Mouse (Mus musculus) c-Kit-positive CD71-negative TER-119-negative erythroid progenitor cells, embryonic 14.5 days (primary cell): Measurements from ENCODE around the gene Mmp25.

Experiments
- DNase-seq: peaks from one replicate; pipeline ENCODE4 v3.0.0-alpha.2; 2013; ENCODE audit warnings: low read depth

Gene Mmp25

GRCm38 (mm10) chr17:23644613-23645495 lies at the start of gene Mmp25:
TSS of gene Mmp25 (minus strand) at chr17:23645277.
- no peak for DNase-seq

DNA sequence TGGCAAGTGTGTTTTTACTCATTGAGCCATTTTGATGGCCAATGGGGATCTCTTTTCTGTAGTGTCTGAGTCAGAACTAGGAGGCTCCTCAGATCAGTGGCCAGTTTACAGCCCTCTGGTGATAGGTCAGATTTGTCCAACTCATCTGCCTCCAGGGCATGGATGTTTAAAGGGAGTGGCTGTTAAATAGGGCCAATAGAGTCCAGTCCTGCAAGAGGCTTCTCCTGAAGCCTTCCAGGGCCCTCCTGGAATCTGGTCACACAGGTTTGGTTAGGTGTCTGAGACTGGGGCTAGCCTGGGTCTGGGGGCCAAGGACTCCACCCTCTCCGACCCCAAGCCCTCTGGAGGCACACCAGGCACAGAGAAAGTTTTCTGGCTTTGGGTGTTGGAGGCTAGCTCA lies 49.4 kb upstream of the Mmp25 start:
- no peak for DNase-seq

DNA sequence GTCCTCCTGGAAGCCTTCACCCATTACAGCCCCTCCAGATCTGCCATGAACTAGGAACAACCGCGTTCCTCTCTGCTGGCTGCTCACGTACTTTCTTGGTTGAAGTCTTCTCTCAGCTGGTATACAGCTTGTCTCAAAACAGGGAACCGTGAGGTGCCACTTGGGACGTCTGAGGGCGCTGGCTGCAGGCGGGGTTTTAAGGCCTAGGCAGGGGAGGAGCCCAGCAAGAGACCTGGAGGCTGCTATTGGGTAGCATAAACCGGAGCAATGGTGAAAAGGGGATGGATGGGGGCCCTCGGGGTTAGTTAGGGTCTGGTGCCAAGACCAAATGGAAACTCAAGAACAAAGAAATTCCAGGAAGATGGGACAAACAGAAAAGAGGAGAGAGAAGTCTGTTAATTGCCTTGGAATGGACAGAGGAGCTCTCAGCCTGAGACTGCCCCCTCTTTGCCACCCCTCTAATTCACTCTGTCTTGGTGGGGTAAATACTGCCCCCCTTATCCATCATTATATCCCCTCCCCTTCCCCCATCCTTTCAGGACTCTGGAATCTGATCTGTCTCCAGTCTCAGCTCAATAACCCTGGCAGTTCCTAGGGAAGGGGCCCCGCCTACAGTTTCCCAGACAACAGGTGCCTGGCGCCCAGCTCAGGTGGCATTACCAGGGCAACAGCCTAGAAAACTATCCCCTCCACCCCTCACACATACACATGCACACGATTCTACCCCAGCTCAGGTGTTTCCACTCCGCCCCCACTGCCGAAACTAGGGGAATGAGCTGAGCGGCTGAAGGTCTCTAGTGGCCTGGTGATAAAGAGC lies 39.0 kb upstream of the Mmp25 start, which contains the start of gene Cldn9:
Gene Cldn9 (minus strand): TSS at position 171 of the 817 bp plus-strand sequence.
- no peak for DNase-seq

DNA sequence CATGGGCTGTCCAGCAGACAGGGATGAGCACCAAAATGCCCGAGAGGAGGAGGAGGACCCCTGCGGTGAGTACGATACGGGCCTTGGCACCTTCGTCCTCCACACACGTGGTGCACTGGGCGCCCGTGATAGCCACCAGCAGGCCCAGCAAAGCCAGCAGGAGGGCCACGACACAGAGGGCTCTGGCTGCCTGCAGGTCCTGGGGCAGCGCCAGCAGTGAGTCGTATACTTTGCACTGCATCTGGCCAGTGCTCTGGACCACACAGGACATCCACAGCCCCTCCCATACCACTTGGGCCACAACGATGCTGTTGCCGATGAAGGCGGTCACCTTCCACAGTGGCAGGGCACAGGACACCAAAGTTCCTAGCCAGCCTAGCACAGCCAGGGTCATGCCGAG lies 38.1 kb upstream of the Mmp25 start:
- DNase-seq, result no peak

- no peak for DNase-seq
Observed at GRCm38 (mm10) chr17:23682530-23682929, 37.5 kb upstream of the Mmp25 start.

- no peak for DNase-seq
Observed at GRCm38 (mm10) chr17:23682092-23682491, 37.0 kb upstream of the Mmp25 start.

GRCm38 (mm10) chr17:23681086-23681485 lies 36.0 kb upstream of the Mmp25 start:
- DNase-seq, result no peak

DNA sequence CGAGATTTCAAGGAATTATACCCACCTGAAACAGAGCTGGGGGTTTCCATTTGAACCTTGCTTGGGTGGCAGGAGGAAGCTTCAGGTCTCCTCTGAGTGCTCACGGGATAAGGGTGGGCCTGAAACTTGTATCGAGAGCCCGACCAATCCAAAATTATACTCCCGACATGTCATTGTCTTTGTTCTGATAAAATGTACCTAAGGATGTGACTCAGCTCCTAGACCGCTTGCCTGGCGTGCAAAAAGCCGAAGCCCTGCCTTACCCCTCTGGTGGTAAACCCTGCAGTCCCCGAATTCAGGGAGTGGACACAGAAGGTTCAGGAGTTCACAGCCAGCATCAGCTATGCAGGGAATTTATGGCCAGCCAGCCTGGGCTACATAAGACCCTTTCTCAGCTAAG lies 35.3 kb upstream of the Mmp25 start:
- no peak for DNase-seq

- DNase-seq, result no peak
Observed at GRCm38 (mm10) chr17:23679127-23679835, 34.2 kb upstream of the Mmp25 start, which contains the start of gene Cldn6. TSS of gene Cldn6 (plus strand) at chr17:23679249.

DNA sequence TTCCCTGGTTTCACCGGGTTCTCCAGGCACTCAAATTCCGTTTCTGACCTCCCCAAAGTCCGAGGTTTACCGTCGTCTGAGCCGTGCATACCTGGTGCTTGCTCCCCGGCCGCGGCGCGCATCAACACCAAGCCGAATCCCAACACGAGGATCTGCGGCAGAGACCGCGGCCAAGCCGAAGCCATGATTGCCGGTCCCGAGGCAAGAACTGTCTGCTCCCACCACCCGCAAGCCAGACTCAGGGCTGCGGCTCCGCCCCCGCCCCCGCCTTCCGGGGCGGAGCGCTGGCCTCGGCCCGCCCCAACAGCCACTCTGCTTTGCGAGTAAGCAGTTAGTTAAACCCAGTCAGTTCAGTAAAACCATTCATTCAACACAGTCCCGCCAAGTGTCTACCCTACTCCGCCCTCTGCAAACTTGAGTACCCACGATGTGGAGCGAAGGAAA lies 32.2 kb upstream of the Mmp25 start, which contains the start of gene Tnfrsf12a:
Gene Tnfrsf12a (minus strand): TSS at position 233 of the 444 bp plus-strand sequence.
- peak; percentile 82 for DNase-seq

DNA sequence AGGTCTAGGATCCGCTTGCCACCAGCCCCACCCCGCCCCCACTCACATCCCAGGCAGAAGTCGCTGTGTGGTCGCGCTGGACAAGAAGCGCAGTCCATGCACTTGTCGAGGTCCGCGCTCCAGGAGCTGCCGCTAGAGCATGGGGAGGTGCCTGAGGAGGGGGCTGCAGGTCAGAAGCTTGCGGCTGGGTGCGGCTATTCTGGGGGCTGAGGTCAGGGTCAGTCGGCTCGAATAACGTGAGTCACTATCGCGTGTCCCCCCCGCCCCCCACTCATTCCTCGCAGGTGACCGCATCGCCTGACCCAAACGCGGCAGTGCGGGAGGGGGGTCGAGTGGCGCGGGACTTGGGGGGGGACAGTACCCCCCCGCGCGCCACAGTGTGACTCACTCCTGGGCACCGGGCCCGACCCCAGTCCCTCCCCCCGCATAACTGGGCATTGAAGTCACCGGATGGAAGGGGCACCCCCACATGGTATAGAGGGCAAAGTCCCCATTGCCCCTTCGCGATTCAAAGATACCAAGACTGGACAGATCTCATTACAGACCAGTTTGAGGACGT lies 31.5 kb upstream of the Mmp25 start:
- DNase-seq, result no peak

- DNase-seq, result peak; percentile 75
Observed at GRCm38 (mm10) chr17:23675564-23676281, 30.6 kb upstream of the Mmp25 start.

- no peak for DNase-seq
Observed at GRCm38 (mm10) chr17:23675127-23675526, 30.1 kb upstream of the Mmp25 start.

DNA sequence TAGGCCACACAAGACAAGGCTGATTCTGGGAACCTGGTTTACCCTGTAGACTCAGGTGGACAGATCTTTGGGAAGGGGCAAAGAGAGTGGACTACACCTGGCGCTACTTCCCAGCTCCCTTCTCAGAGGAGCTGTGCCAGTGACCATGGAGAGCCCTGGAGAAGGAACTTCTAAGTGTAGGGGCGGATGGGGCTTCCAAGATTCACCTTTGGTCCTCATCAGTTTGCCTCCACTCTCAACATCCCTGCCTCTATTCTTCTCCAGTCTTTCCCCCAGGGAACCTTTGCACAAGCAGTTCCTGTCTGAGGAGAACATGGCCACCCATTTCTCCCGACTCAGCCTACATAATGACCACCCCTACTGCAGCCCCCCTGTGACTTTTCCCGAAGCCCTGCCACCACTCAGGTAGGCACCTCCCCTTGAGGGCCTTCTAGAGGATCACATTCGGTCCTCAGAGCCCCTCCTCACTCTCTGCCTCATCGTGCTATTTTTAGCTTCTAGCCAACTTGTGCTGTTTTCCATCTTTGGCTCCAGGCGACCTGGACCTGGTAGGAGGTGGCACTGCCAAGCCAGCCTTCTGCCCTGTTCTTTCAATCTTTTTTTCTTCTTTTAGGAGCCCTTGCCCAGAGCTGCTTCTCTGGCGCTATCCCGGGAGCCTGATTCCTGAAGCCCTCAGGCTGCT lies 29.3 kb upstream of the Mmp25 start:
- DNase-seq, result no peak

DNA sequence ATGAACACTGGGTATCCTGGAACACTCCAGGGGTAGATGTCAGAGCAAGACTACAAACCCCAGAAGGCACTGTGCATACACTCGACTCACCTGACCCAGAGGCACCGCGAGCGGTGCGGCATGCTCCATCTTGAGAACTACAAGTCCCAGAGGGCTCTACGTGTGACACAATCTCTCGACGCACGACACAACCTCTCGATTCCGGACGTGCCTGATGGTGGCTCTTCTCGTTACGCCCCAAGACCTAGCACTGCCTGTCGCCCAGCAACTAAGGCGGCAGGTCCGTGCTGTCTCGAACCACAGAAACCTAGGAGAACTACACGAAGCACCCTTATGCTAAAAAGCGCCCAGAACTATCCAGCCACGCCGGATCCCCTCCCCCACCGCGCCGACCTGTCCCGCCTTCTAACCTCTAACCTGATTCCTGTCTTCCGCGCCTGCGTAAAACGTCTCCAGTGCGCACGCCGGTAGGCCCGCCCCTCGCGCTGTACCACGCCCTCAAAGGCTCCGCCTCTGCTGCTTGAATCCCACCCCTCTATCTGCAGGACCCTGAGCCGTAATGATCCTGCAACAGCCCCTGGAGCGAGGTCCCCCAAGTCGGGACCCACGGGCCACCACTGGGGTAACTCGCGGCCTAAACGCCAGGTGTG lies 28.5 kb upstream of the Mmp25 start, which contains the start of the genes Hcfc1r1 and Thoc6:
Gene Hcfc1r1 (plus strand): TSS at position 173 of the 650 bp plus-strand sequence.
Gene Thoc6 (minus strand): TSS at position 459 of the 650 bp plus-strand sequence.
- DNase-seq, result peak; percentile 85

- no peak for DNase-seq
Observed at GRCm38 (mm10) chr17:23672761-23673160, 27.7 kb upstream of the Mmp25 start.

GRCm38 (mm10) chr17:23671519-23671918 lies 26.4 kb upstream of the Mmp25 start:
- no peak for DNase-seq

DNA sequence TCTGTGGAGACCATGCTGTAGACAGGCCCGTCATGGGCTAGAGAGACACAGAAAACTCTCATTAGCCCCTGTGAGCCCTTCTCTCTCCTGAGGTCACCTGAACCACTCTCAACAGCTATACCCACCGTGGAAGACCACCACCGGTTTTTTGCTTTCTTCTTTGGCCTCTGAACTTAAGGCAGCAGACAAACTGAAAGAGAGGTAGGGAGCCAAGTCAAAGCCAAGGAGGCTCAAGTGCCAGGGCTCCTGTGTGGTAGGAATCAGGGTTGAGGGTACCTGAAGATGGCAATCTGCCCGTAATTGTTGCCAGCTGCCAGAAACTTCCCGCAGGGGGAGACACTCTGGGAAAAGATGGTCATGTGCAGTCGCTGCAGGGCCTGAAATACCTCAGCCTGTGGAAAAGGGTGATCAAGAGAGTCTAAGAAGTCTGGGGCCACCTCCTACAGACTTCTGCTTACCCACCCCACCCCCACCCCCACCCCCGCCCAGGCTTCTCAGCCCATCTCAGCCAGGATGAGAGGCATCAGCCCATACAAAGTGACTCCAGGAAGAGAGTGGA lies 25.5 kb upstream of the Mmp25 start:
- DNase-seq, result no peak

DNA sequence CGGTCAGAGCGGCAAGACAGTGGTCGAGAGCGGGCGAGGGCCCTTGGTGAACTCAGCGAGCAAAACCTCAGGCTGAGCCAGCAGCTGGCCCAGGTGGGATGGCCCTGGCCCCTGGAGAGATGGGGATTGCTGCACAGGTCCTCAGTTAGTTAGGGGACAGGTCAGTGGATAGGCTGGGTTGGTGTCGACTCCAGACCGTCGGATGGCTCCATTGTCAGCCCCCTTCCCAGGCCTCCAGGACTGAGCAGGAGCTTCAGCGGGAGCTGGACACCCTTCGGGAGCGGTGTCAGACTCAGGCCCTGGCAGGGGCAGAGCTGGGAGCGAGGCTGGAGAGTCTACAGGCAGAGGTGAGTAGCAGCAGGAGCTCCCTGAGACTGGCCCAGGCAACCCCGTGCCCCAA lies 20.4 kb upstream of the Mmp25 start:
- no peak for DNase-seq
